Mouse (Mus musculus) CH12.LX (cell line): ENCODE data around the gene Figla.
"Not testable (repeated sequence)": the region's sequence is repeated elsewhere in the genome, so short reads cannot be mapped to it uniquely, and the experiment has no call there.

Experiments used
- BHLHE40 ChIP-seq: IDR thresholded peaks from 2 replicates; pipeline ENCODE4 v1.6.1; 2011; ENCODE audit warnings: mild to moderate bottlenecking, low read depth, low read length, improper control_type of control experiment
- CHD1 ChIP-seq: IDR thresholded peaks from 2 replicates; pipeline ENCODE4 v1.6.1; 2012; ENCODE audit warnings: low read depth, low read length, improper control_type of control experiment, inconsistent platforms
- CTCF ChIP-seq, 2 experiments: IDR thresholded peaks in 1 of 2; conservative IDR thresholded peaks in 1 of 2; 2 replicates each; pipeline ENCODE4 v1.5.1; 2011 to 2012; ENCODE audit warnings: low read depth in 2 of 2, low read length in 2 of 2, improper control_type of control experiment in 1 of 2, inconsistent platforms in 1 of 2, mild to moderate bottlenecking in 1 of 2, moderate library complexity in 1 of 2
- EP300 ChIP-seq: IDR thresholded peaks from 2 replicates; pipeline ENCODE4 v1.6.1; 2011; ENCODE audit warnings: low read length, improper control_type of control experiment
- MAX ChIP-seq: IDR thresholded peaks from 2 replicates; pipeline ENCODE4 v1.6.1; 2011; ENCODE audit warnings: low read length, improper control_type of control experiment
- MAZ ChIP-seq: IDR thresholded peaks from 2 replicates; pipeline ENCODE4 v1.6.1; 2012; ENCODE audit warnings: low read depth, mild to moderate bottlenecking, inconsistent platforms, low read length, improper control_type of control experiment, moderate library complexity
- MYC ChIP-seq: IDR thresholded peaks from 2 replicates; pipeline ENCODE4 v1.6.1; 2011; ENCODE audit warnings: low read depth, mild to moderate bottlenecking, improper control_type of control experiment, low read length
- NELFE ChIP-seq: IDR thresholded peaks from 2 replicates; pipeline ENCODE4 v1.6.1; 2011; ENCODE audit warnings: low read depth, low read length, improper control_type of control experiment
- POLR2A ChIP-seq: IDR thresholded peaks from 2 replicates; pipeline ENCODE4 v1.6.1; 2011; ENCODE audit warnings: low read depth, mild to moderate bottlenecking, improper control_type of control experiment, low read length
- RAD21 ChIP-seq: IDR thresholded peaks from 2 replicates; pipeline ENCODE4 v1.6.1; 2011; ENCODE audit warnings: low read depth, mild to moderate bottlenecking, low read length, improper control_type of control experiment, moderate library complexity
- USF1 ChIP-seq: IDR thresholded peaks from 2 replicates; pipeline ENCODE4 v1.6.1; 2014; ENCODE audit warnings: low read depth, mild to moderate bottlenecking, inconsistent platforms, low read length, improper control_type of control experiment
- ZNF384 ChIP-seq: IDR thresholded peaks from 2 replicates; pipeline ENCODE4 v1.6.1; 2012; ENCODE audit warnings: low read depth, low read length, improper control_type of control experiment, inconsistent platforms

DNA sequence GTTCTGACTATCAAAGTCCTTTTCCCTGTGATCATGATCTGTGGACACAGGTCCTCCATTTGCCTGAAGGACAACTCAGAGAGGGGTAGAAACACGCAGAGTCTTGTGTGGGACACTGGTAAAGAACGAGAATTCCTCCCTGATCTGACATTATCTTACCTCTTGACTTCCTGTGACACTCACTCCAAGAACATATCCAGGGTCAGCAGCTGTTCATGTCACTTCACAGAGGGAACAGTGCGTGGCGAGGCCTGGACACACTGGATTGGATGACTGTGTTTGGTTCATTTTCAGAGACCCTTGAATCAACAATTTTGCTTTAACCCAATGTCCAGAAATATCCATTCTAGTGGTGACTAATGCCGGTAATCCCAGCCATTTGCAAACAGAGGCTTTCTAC is 26.4 kb upstream of the Figla start:
- not testable (repeated sequence) for TF ChIP-seq MYC; EP300; RAD21; BHLHE40; USF1; POLR2A; CHD1; CTCF (conservative IDR thresholded peaks at IDR 0.05 in 1 of 2, IDR thresholded peaks at IDR 0.05 in 1 of 2; ENCODE audit: low read depth in 2 of 2, low read length in 2 of 2); MAX; NELFE; MAZ; ZNF384
